Comparison of ENCODE assay signal across 11 mouse cellular contexts in genomic region chr7:81075299-81075698, GRCm38 (mm10). TPM values are rescaled to one million over a fixed set of nuclear protein-coding genes. Genes with fewer than 3 reads are reported as not detected.
A peak's percentile ranks its signal among the peaks of the same experiment; 100 is the strongest.
DNase-seq lines count a peak whose midpoint lies in the region; ATAC-seq lines count a peak whose summit lies in the region.
"Had no signal": no experiment of that assay in that cellular context is flagged by ENCODE, and none has a peak within 500 bp of the region (broad histone marks: within the 10 kb centered on the region; RNA-seq: fewer than 3 reads in every experiment).

No protein-coding gene starts in this region.

- H3K4me2 ChIP-seq in intestine, embryonic 14.5 days (ENCODE audit: low read length) = no peak overlapping the region
- H3K4me2 ChIP-seq: embryonic facial prominence, embryonic 15.5 days; hindbrain, embryonic 14.5 days had no signal

- peaks cover 82% of the 10 kb centered on the region for H3K36me3 ChIP-seq in heart, embryonic 10.5 days
- no peaks in the 10 kb centered on the region for H3K36me3 ChIP-seq in intestine, embryonic 14.5 days (ENCODE audit: control insufficient read depth, insufficient read depth, low read length)
- H3K36me3 ChIP-seq: embryonic facial prominence, embryonic 15.5 days had no signal

- no peaks in the 10 kb centered on the region for H3K27me3 ChIP-seq in heart, embryonic 10.5 days (ENCODE audit: insufficient read depth, poor library complexity, severe bottlenecking)
- no peaks in the 10 kb centered on the region for H3K27me3 ChIP-seq in intestine, embryonic 14.5 days (replicated peaks; ENCODE audit: control insufficient read depth, insufficient read depth, low read length)
- H3K27me3 ChIP-seq: embryonic facial prominence, embryonic 15.5 days had no signal

- WGBS in heart, embryonic 10.5 days = 46% methylated on average over 7 of the region's 7 CpGs
- 44% methylated on average over 7 of the region's 7 CpGs for WGBS in intestine, embryonic 14.5 days

- ATAC-seq in intestine, embryonic 14.5 days (replicated peaks; ENCODE audit: low FRiP score, low TSS enrichment, low read depth) = no peak

- H3K27ac ChIP-seq in heart, embryonic 10.5 days = peak overlapping the region; percentile 91
- peak overlapping the region; percentile 60 for H3K27ac ChIP-seq in intestine, embryonic 14.5 days (ENCODE audit: low read depth)
- H3K27ac ChIP-seq: embryonic facial prominence, embryonic 15.5 days; hindbrain, embryonic 14.5 days had no signal

- H3K9ac ChIP-seq in intestine, embryonic 14.5 days (ENCODE audit: low read length) = no peak overlapping the region
- H3K9ac ChIP-seq: embryonic facial prominence, embryonic 15.5 days; hindbrain, embryonic 14.5 days had no signal

- peaks cover 75% of the 10 kb centered on the region for H3K4me1 ChIP-seq in heart, embryonic 10.5 days
- H3K4me1 ChIP-seq in intestine, embryonic 14.5 days (replicated peaks; ENCODE audit: control insufficient read depth, insufficient read depth, low read length) = peaks cover 27% of the 10 kb centered on the region

- no peaks in the 10 kb centered on the region for H3K9me3 ChIP-seq in heart, embryonic 10.5 days
- H3K9me3 ChIP-seq in intestine, embryonic 14.5 days (ENCODE audit: control insufficient read depth, low read length) = no peaks in the 10 kb centered on the region
- H3K9me3 ChIP-seq: embryonic facial prominence, embryonic 15.5 days had no signal

- no peak for DNase-seq in heart, embryonic 10.5 days (ENCODE audit: low spot score)
- no peak for DNase-seq in heart, postnatal 4 days
- DNase-seq in CD4-positive helper T cell, adult 2 months (ENCODE audit: low read depth, low spot score) = peak; percentile 80
- DNase-seq in intestine, embryonic 14.5 days (ENCODE audit: low spot score) = no peak
- DNase-seq in naive thymus-derived CD4-positive, alpha-beta T cell, adult 2 months (ENCODE audit: low read depth) = peak; percentile 84
- DNase-seq in left cerebral cortex, adult 18-20 months (ENCODE audit: low spot score in 2 of 2) = no peak
- no peak for DNase-seq in layer of hippocampus, adult 18-20 months (ENCODE audit: low spot score in 2 of 2)
- DNase-seq in frontal cortex, postnatal 14 days (ENCODE audit: low spot score in 2 of 2) = no peak

- no peak overlapping the region for H3K4me3 ChIP-seq in heart, embryonic 10.5 days
- no peak overlapping the region for H3K4me3 ChIP-seq in intestine, embryonic 14.5 days (ENCODE audit: low read depth, low read length)
- H3K4me3 ChIP-seq: embryonic facial prominence, embryonic 15.5 days had no signal

RNA-seq across cellular contexts. Expression of gene Alpk3, which starts 17.9 kb away (rescaled TPM):
- polyA plus RNA-seq in heart, embryonic 10.5 days (2016; fragmentation: Nextera tagmentation; extraction: Ambion mirVana) = 15.1 and 31.8 TPM in 2 replicates
- total RNA-seq in heart, postnatal 4 days (2021) = 10 to 100 TPM; 95.9 to 96.8 TPM
- polyA plus RNA-seq in intestine, embryonic 14.5 days (2014; fragmentation: Nextera tagmentation; extraction: Ambion mirVana) = 1.2 and 1.4 TPM in 2 replicates
- total RNA-seq in left cerebral cortex, adult 18-20 months (2021) = under 1 TPM; 0.23 to 0.30 TPM
- under 1 TPM; 0.79 to 0.82 TPM for total RNA-seq in layer of hippocampus, adult 18-20 months (2021)
- polyA plus RNA-seq: liver, adult 2 months had no signal

RNA-seq across cellular contexts. Expression of gene Slc28a1, which starts 39.3 kb away (rescaled TPM):
- 0.09 and 0.17 TPM in 2 replicates for polyA plus RNA-seq in heart, embryonic 10.5 days (2016; fragmentation: Nextera tagmentation; extraction: Ambion mirVana)
- under 1 TPM in 1 of 2 experiments, not detected in 1; 0.33 TPM for total RNA-seq in heart, postnatal 4 days (2021)
- polyA plus RNA-seq in intestine, embryonic 14.5 days (2014; fragmentation: Nextera tagmentation; extraction: Ambion mirVana) = 0.48 and 1.1 TPM in 2 replicates
- under 1 TPM; 0.16 to 0.30 TPM for total RNA-seq in left cerebral cortex, adult 18-20 months (2021)
- total RNA-seq in layer of hippocampus, adult 18-20 months (2021) = under 1 TPM in 1 of 2 experiments, not detected in 1; 0.10 TPM
- polyA plus RNA-seq: embryonic facial prominence, embryonic 15.5 days; hindbrain, embryonic 14.5 days had no signal

Comparison
In these comparisons a context has a peak if more than half of its experiments do, and no peak if none do; other contexts are left out.
1. DNase-seq: peak in CD4-positive helper T cell, adult 2 months (single experiment) and naive thymus-derived CD4-positive, alpha-beta T cell, adult 2 months (single experiment); none in heart, embryonic 10.5 days (single experiment), heart, postnatal 4 days (single experiment), intestine, embryonic 14.5 days (single experiment), left cerebral cortex, adult 18-20 months (0 of 2), layer of hippocampus, adult 18-20 months (0 of 2) and frontal cortex, postnatal 14 days (0 of 2).
2. RNA of gene Alpk3, which starts 17.9 kb away (total RNA-seq): 95.9 to 96.8 TPM in heart, postnatal 4 days; 0.79 to 0.82 TPM in layer of hippocampus, adult 18-20 months and 0.23 to 0.30 TPM in left cerebral cortex, adult 18-20 months; every median in the first group is over 10 times any median in the second.